Mouse (Mus musculus) kidney, postnatal 14 days (tissue): ENCODE measurements around the gene Olfr776.
"Not testable (repeated sequence)": the region's sequence is repeated elsewhere in the genome, so short reads cannot be mapped to it uniquely, and the experiment has no call there.

Experiments
- DNase-seq: peaks from one replicate; pipeline ENCODE4 v3.0.0; 2022; ENCODE audit warnings: mixed read lengths

Olfr776 gene

DNA sequence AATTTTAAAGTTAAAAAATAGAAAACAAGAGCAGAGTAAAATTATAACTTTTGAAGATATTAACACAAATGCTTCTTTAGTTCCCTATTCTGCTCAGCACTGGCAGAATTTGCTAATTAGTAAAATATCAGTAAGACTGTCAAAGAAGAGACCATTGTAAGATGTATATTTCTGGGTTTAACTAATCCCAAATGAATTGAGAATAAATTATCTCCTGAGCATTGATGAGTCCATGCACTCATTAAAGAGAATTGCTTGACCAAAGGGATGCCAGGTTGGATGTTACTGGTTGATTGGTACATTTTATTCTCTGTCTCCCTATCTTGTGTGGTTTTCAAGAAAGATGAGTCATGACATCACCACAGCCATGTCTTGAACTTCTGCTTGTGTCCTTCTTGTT, at the start of gene Olfr776:
Gene Olfr776 (plus strand): TSS at position 301 of the 400 bp plus-strand sequence.
- no peak for DNase-seq

DNA sequence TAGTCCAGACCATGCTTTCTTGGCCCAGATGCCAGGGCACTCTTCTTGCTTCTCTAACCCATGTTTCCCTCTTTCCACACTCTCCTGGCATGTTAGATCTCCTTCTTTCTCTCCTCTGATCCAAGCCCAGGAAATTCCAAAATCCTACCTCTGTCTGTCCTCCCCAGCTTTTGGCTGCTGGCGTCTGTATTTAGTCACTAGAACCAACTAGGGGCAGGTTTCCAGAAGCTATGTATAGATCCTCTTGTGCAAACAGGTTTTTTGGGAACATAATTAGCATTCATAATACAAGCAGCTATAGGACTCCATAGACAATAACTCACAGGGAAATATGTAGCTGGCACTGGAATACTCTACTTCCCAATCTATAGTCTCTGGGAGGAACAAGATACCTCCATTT, 28.2 kb upstream of the Olfr776 start:
- DNase-seq = no peak

DNA sequence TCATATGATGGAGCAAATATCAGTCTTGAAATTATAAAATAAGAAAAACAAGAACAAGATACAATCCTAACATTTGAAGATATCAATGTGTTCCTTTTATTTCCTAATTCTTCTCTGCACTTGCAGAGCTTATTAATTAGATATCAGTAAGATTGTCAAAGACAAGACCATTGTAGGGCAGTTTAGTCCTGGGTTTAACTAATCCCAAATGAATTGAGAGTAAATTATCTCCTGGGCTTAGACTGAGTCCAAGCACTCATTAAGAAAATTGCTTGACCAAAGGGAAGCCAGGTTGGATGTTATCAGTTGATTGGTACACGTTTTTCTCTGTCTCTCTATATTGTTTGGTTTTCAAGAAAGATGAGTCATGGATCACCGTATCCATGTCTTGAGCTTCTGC, 23.0 kb upstream of the Olfr776 start, which contains the start of gene Olfr774:
Gene Olfr774 (plus strand): TSS at position 301 of the 400 bp plus-strand sequence.
- DNase-seq = no peak

- no peak for DNase-seq
These were observed 10.8 kb upstream of the Olfr776 start, which contains the start of gene Olfr775 for GRCm38 (mm10) chr10:129248112-129248511. Olfr775 (plus strand) TSS chr10:129248412.

DNA sequence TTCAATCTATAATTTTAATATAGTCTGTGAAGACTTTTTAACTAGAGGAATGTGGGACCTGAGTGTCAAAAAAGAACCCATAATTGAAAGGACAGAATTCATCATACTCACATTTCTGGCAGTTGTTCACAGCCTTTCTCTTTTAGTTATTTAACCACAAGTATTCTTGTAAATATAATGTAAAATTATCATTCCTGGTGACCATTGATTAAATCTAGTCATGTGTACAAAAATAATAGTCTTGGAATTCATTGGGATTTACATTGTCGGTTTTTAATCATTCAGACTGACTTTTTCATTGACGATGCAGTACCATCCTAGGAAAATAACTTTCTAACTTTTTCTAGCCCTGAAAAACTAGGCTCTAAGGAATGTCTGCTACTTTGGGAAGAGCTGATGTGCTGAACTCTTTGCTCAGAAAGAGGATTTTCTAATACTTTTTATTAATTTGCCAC, 12.2 kb downstream of the Olfr776 start, which contains the start of gene Olfr777:
Gene Olfr777 (minus strand): TSS at position 405 of the 455 bp plus-strand sequence.
- no peak for DNase-seq

DNA sequence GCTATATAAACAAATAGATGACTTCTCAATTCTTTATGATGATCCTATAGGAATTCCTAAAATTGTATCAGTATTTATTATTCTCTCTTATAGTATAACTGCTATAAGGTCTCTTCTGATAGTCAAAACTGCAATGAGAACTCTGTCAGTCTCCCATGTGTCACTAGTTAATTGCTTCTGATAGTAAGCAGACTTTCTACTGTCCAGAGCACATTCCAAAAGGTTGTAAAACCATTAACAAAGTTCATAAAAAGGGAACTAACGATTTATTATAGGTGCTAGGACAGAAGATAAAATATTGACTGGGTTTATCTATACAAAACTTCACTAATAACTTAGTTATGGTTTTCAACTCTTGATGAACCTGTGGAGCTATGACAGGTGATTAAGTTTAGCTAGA, 54.0 kb downstream of the Olfr776 start:
- DNase-seq = not testable (repeated sequence)

- not testable (repeated sequence) for DNase-seq
These were observed 54.6 kb downstream of the Olfr776 start for GRCm38 (mm10) chr10:129313521-129313920.
